Mouse (Mus musculus): ENCODE measurements around the gene Slc35b4. TPM values are rescaled to one million over a fixed set of nuclear protein-coding genes. Genes with fewer than 3 reads are reported as not detected.

Gene Slc35b4
- total RNA-seq (2023), result 19.0 TPM

DNA sequence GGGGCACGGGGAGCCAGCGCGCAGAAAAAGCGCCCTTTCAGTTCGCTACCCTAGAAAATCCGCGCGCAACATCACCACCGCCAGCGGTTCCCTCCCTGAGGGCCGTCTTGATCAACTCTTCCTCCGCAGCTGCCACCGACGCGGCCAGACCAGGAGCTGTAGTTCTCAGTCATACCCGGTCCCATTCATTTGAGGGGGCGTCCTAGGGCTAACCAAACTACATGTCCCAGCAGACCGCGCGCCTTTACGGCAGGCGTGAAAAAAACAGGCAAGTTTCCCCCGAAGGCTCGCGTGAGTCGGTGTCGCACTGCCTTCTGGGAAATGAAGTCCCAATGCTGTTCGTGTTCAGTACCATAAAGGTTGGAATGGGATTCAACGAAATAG is at the start of gene Slc35b4:
Gene Slc35b4, minus strand, starts transcription at position 248 of the 384 bp plus-strand sequence.

Other genes with a start within 250 kb of the Slc35b4 start
- not detected for gene Lrguk, start 147.7 kb downstream of the Slc35b4 start, total RNA-seq (2023)
- 100 TPM for gene Akr1b3, start 140.4 kb upstream of the Slc35b4 start, total RNA-seq (2023)
- gene Akr1b8, start 177.0 kb upstream of the Slc35b4 start, total RNA-seq (2023), result 0.71 TPM
- gene Akr1b10, start 207.1 kb upstream of the Slc35b4 start, total RNA-seq (2023), result 18.9 TPM
- 0.47 TPM for gene Akr1b7, start 235.2 kb upstream of the Slc35b4 start, total RNA-seq (2023)

Measured in CD4-positive naive resting alpha-beta T cell, adult 57 days (primary cell).